Mouse (Mus musculus) cortical plate, adult 2 months (tissue): Measurements from ENCODE around the gene Tbx2. TPM values are rescaled to one million over a fixed set of nuclear protein-coding genes. Genes with fewer than 3 reads are reported as not detected.

Source experiments
- H3K27ac ChIP-seq: fragments of 200-500 bp; 2 replicates; pipeline ENCODE4 v1.5.1; 2012; ENCODE audit warnings: low read length, control low read depth, inconsistent platforms; ENCODE audit not compliant: insufficient read depth
- H3K4me1 ChIP-seq: fragments of 200-500 bp; 2 replicates; pipeline ENCODE4 v1.6.1; 2011; ENCODE audit warnings: low read length; ENCODE audit not compliant: control insufficient read depth, insufficient read depth
- H3K4me3 ChIP-seq: fragments of 200-500 bp; 2 replicates; pipeline ENCODE4 v1.5.1; 2011; ENCODE audit warnings: mild to moderate bottlenecking, low read length, control low read depth; ENCODE audit not compliant: insufficient read depth
- CTCF ChIP-seq: fragments of 200-500 bp; IDR thresholded peaks from 2 replicates; pipeline ENCODE4 v1.5.1; 2011; ENCODE audit warnings: mild to moderate bottlenecking, control low read depth, low read length; ENCODE audit not compliant: insufficient read depth; ENCODE audit errors: extremely low read depth
- POLR2A ChIP-seq: fragments of 200-500 bp; IDR thresholded peaks from 2 replicates; pipeline ENCODE4 v1.6.1; 2011; ENCODE audit warnings: mild to moderate bottlenecking, low read length, control low read depth; ENCODE audit not compliant: insufficient read depth; ENCODE audit errors: extremely low read depth
- polyA plus RNA-seq: library from polyadenylated mRNA; depleted of rRNA; stranded (reverse); fragments of >200 nt; gene quantifications from 2 replicates; pipeline ENCODE4 v1.2.3, GENCODE M21; 2012

The Tbx2 gene
- polyA plus RNA-seq, 1 experiment = 2.7 TPM

GRCm38 (mm10) chr11:85839258-85840030 is 7.1 kb downstream of the Tbx2 start:
- H3K4me3 ChIP-seq = no peak overlapping the region
- H3K27ac ChIP-seq = no peak overlapping the region
- H3K4me1 ChIP-seq = no peaks in the 10 kb centered on the region
- TF ChIP-seq CTCF (no peak), POLR2A (no peak)

- TF ChIP-seq POLR2A (no peak), CTCF (no peak)
- no peaks in the 10 kb centered on the region for H3K4me1 ChIP-seq
- no peak overlapping the region for H3K27ac ChIP-seq
- no peak overlapping the region for H3K4me3 ChIP-seq
Observed at GRCm38 (mm10) chr11:85840031-85840802, 7.9 kb downstream of the Tbx2 start.

DNA sequence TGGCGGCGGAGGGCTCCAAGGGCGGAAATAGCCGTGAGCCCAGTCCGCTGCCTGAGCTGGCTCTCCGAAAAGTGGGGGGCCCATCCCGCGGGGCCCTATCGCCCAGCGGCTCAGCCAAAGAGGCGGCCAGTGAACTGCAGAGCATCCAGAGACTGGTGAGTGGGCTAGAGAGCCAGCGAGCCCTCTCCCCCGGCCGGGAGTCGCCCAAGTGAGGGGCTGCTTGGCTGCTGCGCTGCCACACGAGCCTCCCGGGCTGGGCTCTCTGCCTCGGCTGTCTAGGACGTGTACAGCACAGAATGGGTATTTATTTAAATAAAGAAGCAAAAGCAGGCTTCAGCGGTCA is 8.4 kb downstream of the Tbx2 start:
- Histone ChIP-seq H3K27ac (no peak overlapping the region), H3K4me3 (no peak overlapping the region), H3K4me1 (no peaks in the 10 kb centered on the region)
- no peak for TF ChIP-seq POLR2A
- no peak for TF ChIP-seq CTCF

GRCm38 (mm10) chr11:85841211-85841681 is 8.9 kb downstream of the Tbx2 start:
- Histone ChIP-seq H3K4me3 (no peak overlapping the region), H3K4me1 (no peaks in the 10 kb centered on the region), H3K27ac (no peak overlapping the region)
- no peak for TF ChIP-seq CTCF
- TF ChIP-seq POLR2A = no peak

- TF ChIP-seq POLR2A = no peak
- TF ChIP-seq CTCF = no peak
- no peak overlapping the region for H3K4me3 ChIP-seq
- H3K4me1 ChIP-seq = no peaks in the 10 kb centered on the region
- no peak overlapping the region for H3K27ac ChIP-seq
Observed at GRCm38 (mm10) chr11:85841980-85842379, 9.6 kb downstream of the Tbx2 start.

DNA sequence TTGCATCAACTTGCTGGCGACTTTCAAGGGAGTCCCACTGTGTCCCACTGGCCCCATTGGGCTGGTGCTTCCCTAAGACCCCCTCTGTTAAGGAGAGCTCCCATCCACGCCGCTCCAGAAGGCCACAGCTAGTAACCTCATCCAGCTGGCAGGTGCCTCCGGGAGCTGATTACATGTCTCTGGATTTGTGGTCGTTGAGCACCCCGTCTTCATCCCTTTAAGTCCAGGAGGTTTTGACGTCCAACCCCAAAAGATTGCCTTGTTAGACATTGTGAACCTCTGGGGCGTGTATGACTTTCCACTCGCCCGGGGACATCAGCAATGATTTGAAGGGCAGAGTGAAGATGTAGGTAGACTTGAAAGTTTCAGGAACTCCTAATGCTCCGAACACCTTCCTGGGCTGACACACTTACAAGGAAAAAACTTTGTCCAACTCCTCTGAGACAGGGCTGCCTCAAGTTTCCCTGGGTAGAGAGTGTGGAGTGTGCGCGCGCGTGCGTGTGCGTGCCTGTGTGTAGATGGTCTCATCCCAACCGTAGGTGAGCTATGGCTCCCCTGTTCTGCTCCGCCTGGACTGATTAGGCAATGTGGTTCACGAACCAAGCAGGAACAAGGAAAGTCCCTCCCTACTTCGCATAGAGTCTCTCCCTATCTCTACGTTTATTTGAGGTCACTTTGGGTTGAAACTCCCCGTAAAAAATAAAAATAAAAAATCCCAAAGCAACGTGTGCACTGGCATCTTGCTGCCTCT is 10.4 kb downstream of the Tbx2 start:
- Histone ChIP-seq H3K27ac (no peak overlapping the region), H3K4me3 (no peak overlapping the region), H3K4me1 (no peaks in the 10 kb centered on the region)
- TF ChIP-seq POLR2A = no peak
- TF ChIP-seq CTCF = no peak

DNA sequence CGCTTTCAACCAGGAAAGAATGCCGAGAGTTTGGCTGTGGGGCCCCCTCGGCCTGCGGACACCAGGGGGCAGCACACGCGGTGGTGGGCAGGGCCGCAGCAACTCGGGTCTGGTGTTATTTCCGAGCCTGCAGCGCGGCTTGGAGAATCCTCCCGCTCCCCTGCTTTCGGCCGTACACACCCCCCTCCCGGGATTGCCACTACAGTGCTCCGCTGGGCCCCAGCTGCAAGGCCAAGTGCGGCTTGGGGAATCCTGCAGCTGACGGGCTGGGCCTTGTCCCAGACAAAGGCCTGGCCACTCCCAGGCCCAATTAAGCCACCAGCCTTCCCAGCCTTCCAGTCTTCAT is 11.0 kb downstream of the Tbx2 start:
- TF ChIP-seq CTCF = peak; percentile 28; the same call in 1 of the 2 replicates
- no peak for TF ChIP-seq POLR2A
- Histone ChIP-seq H3K4me1 (no peaks in the 10 kb centered on the region), H3K4me3 (no peak overlapping the region), H3K27ac (no peak overlapping the region)

DNA sequence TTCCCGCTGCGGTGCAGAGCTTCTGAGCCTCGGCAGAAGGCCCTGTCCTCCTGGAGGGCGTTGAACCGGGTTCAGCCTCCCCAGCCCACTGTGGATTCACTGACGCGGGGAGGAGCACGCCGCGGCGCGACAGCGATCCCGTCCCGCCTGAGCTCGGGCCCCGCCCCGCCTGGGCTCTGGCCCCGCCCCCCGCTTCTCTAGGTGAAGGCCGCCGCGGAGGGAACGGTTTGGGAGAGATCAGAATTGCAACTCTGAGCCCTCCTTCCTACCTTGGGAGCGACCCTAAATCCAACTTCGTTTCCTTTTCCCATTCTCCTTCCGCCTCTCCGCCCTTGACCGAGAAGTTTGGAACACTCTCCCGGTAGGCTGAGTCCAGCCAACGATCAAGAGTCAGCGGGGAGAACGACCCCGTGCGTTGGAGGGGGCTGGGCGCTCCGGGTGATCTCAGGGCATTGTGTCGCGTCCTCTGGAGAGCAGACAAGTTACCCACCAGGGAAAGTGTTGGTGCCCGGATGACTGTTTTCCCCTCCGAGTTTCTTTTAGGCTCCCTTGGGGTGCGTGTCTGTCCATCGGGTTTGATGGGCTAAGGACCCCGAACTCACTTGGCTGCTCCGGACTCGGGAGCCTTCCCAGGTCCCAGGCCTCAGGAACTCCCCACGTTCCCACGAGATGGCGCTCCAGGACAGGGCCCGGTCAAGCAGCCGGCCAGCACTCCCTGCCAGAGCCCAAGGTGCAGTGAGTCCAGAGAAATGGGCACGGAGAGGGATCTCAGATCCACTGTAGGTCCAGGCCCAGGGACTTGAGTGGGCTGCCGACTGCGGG is 12.0 kb downstream of the Tbx2 start:
- no peaks in the 10 kb centered on the region for H3K4me1 ChIP-seq

DNA sequence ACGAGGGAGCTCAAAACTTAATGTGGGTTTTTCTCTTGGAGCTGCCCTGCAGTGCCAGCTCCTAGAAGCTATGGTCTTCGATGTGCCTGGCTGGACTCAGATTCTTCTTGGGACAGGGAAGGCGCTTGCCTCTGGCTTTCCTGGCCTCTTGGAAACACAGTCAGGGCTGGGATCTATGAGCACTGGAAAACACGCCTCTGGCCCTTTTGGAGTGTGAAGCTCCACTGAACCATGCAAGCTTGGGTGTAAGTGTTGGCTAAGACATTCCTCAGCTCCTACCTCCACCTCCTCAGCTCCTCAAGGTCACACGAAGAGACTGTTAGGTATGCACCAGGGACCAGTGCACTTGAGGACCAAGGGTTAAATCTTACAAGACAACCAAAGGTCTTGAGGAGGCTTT is 12.6 kb downstream of the Tbx2 start:
- H3K27ac ChIP-seq = no peak overlapping the region
- H3K4me3 ChIP-seq = no peak overlapping the region
- no peak for TF ChIP-seq CTCF
- TF ChIP-seq POLR2A = no peak
- H3K4me1 ChIP-seq = no peaks in the 10 kb centered on the region

More for the DNA sequence above, 12.0 kb downstream of the Tbx2 start:
- Histone ChIP-seq H3K4me3 (peak overlapping the region; percentile 15; the same call in 1 of the 2 replicates), H3K27ac (no peak overlapping the region)
- TF ChIP-seq POLR2A (no peak), CTCF (peak; percentile 53)
